Mouse (Mus musculus): Measurements from ENCODE around the gene Ccdc58.
"Not testable (repeated sequence)": the region's sequence is repeated elsewhere in the genome, so short reads cannot be mapped to it uniquely, and the experiment has no call there.

The Ccdc58 gene

DNA sequence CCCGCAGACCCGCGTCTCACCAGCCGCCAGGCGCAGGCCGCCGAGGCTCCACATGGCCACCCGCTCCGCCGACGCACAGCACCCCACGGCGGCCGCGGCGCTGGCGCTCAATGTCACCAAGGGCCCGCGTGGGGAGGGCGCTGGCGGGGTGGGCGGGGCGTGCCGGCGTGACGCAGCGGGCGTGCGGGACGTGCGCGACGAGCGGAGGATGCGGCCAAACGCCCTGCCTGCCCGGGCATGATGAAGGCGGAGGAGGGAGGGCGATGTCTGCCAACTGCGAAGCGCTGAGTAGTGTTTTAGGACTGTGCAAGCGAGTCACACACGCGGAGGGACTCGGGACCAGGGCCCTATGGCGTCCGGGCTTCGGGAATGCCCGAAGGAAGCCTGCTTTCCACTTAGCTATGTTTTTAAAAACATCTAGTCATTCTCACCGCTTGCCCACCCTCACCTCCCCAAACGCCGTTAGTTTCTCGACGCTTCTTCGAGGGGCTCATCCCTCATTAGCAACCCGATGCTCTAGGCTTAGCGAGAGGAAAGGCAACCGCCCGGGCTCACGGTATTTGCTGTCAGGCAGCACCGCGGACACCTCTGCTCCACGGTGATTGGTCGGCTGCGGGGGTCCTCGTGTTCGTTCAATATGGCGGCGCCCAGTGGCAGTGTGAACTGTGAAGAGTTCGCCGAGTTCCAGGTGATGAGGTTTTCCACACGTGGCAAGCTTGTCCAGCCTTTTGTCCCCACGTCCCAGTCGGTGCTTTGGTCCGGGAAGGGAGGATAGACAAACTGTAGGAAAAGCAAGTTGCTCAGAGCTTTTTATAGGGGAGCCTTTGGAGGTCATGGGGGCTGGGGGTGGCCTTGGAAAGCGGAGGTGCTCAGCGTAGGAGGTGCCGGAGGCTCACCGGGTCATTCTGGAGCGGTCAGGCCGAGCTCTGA lies at the start of gene Ccdc58, which contains the start of gene Fam162a:
Gene Ccdc58 (plus strand): TSS at position 236 of the 930 bp plus-strand sequence.
Gene Fam162a (minus strand): TSS at position 145 of the 930 bp plus-strand sequence.
- DNase-seq (ENCODE audit: low read depth, low spot score), result peak; percentile 92

GRCm38 (mm10) chr16:36028120-36028519 lies 43.4 kb upstream of the Ccdc58 start:
- DNase-seq (ENCODE audit: low read depth, low spot score), result not testable (repeated sequence)

- DNase-seq (ENCODE audit: low read depth, low spot score), result peak; percentile 97
Measured at GRCm38 (mm10) chr16:36040640-36041624, 30.6 kb upstream of the Ccdc58 start, which contains the start of gene Wdr5b. TSS of gene Wdr5b (plus strand) at chr16:36041190.

DNA sequence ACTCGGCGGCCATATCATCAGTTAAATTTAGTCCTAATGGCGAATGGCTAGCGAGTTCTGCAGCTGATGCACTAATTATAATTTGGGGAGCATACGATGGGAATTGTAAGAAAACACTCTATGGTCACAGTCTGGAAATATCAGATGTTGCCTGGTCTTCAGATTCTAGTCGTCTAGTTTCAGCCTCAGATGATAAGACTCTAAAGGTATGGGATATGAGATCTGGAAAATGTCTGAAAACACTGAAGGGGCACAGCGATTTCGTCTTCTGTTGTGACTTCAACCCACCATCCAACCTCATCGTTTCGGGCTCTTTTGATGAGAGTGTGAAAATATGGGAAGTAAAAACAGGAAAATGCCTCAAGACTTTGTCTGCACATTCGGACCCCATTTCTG lies 29.9 kb upstream of the Ccdc58 start:
- DNase-seq (ENCODE audit: low read depth, low spot score), result no peak

GRCm38 (mm10) chr16:36043073-36043472 lies 28.4 kb upstream of the Ccdc58 start:
- DNase-seq (ENCODE audit: low read depth, low spot score), result no peak

DNA sequence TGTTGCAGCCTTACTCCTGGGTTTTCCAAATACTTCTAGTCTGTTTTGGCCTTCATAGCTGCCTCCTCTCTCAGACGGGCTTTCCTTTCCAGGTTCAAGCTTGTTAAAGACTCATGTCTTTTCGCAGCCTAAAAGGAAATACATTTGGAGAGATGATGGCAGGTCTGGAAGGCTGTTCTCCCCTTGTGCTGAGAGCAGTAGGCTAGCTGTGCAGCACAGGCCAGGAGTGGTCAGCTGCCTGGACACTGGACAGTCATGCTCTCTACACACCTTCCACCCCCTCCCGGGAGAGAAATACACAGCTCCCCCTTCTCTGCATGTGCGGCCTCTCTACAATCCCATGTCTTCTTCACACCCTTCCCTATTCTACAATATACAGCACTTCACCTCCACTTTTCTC lies 27.5 kb upstream of the Ccdc58 start:
- no peak for DNase-seq (ENCODE audit: low read depth, low spot score)

- no peak for DNase-seq (ENCODE audit: low read depth, low spot score)
Measured at GRCm38 (mm10) chr16:36047538-36047937, 23.9 kb upstream of the Ccdc58 start.

DNA sequence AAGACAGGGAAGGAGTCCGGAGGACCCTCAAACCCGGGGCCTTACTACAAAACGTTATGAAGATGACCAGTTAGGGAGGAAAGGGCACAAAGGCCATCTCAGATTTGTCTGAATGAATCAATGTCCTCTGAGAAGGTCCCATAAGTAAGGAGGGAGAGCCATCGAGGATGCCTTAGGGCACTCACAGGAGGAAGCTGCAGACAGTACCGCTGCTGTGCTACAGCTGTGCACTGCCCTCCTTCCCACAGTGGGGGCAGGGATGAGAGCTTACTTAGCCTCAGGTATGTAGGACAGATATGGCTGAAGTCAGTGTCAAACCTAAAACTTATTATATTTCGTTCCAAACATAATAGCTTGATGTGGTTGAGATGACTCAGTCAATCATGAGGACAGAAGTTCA lies 20.0 kb upstream of the Ccdc58 start:
- no peak for DNase-seq (ENCODE audit: low read depth, low spot score)

DNA sequence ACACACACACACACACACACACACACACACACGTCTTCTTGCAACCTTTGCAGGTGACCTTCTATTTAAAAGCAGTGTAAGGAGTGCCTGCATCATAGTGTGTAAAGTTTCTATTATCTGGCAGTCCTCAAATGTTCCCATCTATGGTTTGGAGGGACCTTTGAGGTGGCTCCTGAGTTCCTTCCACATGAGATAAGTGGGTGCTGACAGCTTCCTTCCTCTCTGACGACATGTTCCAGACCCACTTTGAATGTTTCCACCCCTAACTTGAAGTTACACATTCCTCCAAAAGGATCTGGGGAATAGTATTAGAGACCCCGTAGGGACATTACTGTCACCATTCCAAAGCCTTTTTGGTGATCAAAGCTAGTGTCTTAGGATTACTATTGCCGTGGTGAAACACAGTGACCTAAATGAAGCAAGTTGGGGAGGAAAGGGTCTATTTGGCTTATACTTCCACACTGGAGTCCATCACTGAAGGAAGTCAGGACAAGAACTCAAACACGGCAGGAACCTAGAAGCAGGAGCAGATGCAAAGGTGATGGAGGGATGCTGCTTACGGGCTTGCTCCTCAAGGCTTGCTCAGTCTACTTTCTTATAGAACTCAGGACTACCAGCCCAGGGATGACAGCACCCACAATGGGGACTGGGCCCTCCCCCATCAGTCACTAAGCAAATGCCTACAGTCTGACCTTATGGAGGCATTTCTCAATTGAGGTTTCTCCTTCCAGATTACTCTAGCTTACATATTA lies 17.8 kb upstream of the Ccdc58 start:
- DNase-seq (ENCODE audit: low read depth, low spot score), result no peak

DNA sequence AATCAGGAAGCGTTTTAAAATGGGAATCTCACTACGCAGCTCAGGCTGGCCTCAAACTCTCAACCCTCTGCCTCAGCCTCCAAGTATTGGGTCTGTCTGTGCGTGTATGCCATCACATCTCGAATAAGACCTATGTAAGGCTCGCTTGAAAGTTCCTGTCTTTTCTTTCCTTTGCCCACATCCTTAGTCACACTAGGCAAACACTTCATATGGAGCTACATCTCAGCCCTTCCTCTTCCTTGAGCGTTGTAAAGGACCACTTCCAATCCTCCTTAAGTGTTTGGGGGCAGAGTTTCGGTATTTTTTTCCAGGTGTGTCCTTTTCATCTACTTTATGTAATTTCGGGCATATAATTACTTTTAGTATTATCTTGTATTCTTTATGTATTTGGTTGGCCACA lies 16.6 kb upstream of the Ccdc58 start:
- DNase-seq (ENCODE audit: low read depth, low spot score), result no peak

DNA sequence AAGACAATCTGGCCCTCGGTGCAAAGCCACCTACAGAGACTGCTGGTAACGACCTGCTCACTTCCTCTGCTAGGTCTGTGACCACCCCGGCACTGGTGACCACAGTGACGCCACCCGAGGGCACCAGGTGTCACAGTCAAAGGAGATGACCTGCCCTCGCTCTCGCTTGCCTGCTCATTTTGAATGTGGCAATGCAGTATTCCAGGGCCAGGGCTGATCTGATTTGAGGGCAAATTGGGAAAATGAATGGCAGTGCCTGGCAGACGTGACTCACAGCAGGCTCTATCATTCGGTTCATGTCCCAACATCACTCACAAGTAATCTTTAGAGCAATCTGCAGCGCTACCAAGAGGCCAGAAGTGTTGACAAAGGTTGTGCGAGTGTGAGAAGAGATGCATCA lies 15.1 kb upstream of the Ccdc58 start:
- DNase-seq (ENCODE audit: low read depth, low spot score), result no peak

GRCm38 (mm10) chr16:36057933-36058475 lies 13.5 kb upstream of the Ccdc58 start:
- DNase-seq (ENCODE audit: low read depth, low spot score), result no peak

GRCm38 (mm10) chr16:36062534-36062933 lies 9.0 kb upstream of the Ccdc58 start:
- not testable (repeated sequence) for DNase-seq (ENCODE audit: low read depth, low spot score)

GRCm38 (mm10) chr16:36063315-36063714 lies 8.2 kb upstream of the Ccdc58 start:
- no peak for DNase-seq (ENCODE audit: low read depth, low spot score)

GRCm38 (mm10) chr16:36064904-36065303 lies 6.6 kb upstream of the Ccdc58 start:
- no peak for DNase-seq (ENCODE audit: low read depth, low spot score)

DNA sequence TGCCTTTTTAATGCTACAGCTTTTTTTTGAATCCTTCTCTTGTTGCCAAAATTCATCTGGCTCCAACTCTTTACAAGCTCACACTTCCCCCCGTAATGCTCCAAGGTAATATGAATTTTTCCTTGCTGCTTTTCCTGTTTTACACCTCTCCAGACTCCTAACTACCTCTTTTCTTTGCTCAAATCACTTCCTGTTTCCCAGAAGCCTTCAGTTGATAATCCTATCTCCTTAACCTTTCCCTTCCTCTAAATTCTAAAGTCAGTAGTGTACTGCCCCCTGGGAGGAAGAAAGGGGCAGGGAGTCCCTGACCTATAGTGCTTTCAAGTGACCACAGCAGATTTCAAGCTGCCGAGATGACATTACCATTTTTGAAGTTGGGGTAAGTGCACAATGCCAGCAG lies 3.8 kb upstream of the Ccdc58 start:
- DNase-seq (ENCODE audit: low read depth, low spot score), result no peak

- no peak for DNase-seq (ENCODE audit: low read depth, low spot score)
Measured at GRCm38 (mm10) chr16:36068356-36068755, 3.1 kb upstream of the Ccdc58 start.

GRCm38 (mm10) chr16:36069819-36070575 lies 1.5 kb upstream of the Ccdc58 start:
- DNase-seq (ENCODE audit: low read depth, low spot score), result no peak

- no peak for DNase-seq (ENCODE audit: low read depth, low spot score)
Measured at GRCm38 (mm10) chr16:36071071-36071449, 425 bp upstream of the Ccdc58 start.

- no peak for DNase-seq (ENCODE audit: low read depth, low spot score)
Measured at GRCm38 (mm10) chr16:36072410-36073011, 1.0 kb downstream of the Ccdc58 start.
